Mouse (Mus musculus): ENCODE measurements at regions not wholly inside any gene's neighbourhood (a gene's known extent, or its start where the extent isn't known, plus 50 kb on each side); places are given as distances from the start of the nearest gene placed in this dataset.

DNA sequence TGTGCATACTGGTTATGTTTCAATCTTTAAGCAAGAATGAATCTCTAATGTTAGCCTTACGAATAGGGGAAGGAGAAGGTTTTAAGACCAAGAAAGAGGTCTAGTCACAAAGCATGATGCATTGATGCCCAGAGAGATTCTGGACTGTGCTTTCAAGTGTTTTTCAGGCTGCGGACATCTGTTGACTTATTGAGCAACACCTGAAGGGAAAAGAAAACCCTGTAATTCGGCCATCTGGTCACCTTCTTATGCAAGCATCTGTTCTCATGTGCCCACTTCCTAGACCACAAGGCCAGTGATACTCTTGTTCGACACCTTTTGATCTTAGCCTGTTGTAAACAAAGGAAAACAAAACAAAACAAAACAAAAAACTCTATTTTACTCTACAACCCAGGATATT, 218.1 kb upstream of the Slc24a2 start:
- H3K79me2 ChIP-seq (ENCODE audit: control insufficient read depth, insufficient read depth) = no peaks in the 10 kb centered on the region
- TF ChIP-seq CEBPB (IDR thresholded peaks at IDR 0.05; ENCODE audit: insufficient read depth, poor library complexity, severe bottlenecking) = no peak
- no peak for TF ChIP-seq MYOD1 (IDR thresholded peaks at IDR 0.05; ENCODE audit: control insufficient read depth in 1 of 3, insufficient read length in 2 of 3, low read depth in 2 of 3)
- TF ChIP-seq TCF12 (IDR thresholded peaks at IDR 0.05; ENCODE audit: insufficient read depth, poor library complexity, severe bottlenecking) = no peak
- no peak for TF ChIP-seq TCF3 (IDR thresholded peaks at IDR 0.05; ENCODE audit: insufficient read length, low read depth)
- no peak overlapping the region for H3K4me2 ChIP-seq (ENCODE audit: low read depth)
- H3K27me3 ChIP-seq (ENCODE audit: control insufficient read depth, insufficient read depth, insufficient read length) = no peaks in the 10 kb centered on the region
- H3ac ChIP-seq (ENCODE audit: control insufficient read depth, insufficient read length) = no peak overlapping the region
- no peaks in the 10 kb centered on the region for H3K36me3 ChIP-seq (ENCODE audit: control insufficient read depth, insufficient read depth)
- H3K4me3 ChIP-seq = no peak overlapping the region

- H3K79me2 ChIP-seq (ENCODE audit: control insufficient read depth, insufficient read depth) = no peaks in the 10 kb centered on the region
- H3ac ChIP-seq (ENCODE audit: control insufficient read depth, insufficient read length) = no peak overlapping the region
- TF ChIP-seq SRF (IDR thresholded peaks at IDR 0.05; ENCODE audit: control insufficient read depth, insufficient read length, low read depth) = no peak
- TF ChIP-seq USF1 (IDR thresholded peaks at IDR 0.05; ENCODE audit: low read depth) = no peak
- TF ChIP-seq E2F4 (IDR thresholded peaks at IDR 0.05; ENCODE audit: insufficient read depth) = no peak
- no peak for TF ChIP-seq TCF12 (IDR thresholded peaks at IDR 0.05; ENCODE audit: insufficient read depth, poor library complexity, severe bottlenecking)
- no peak for TF ChIP-seq MAX (IDR thresholded peaks at IDR 0.05; ENCODE audit: low read depth)
- TF ChIP-seq CEBPB (IDR thresholded peaks at IDR 0.05; ENCODE audit: insufficient read depth, poor library complexity, severe bottlenecking) = no peak
- no peak for TF ChIP-seq TCF3 (IDR thresholded peaks at IDR 0.05; ENCODE audit: insufficient read length, low read depth)
- no peaks in the 10 kb centered on the region for H3K36me3 ChIP-seq (ENCODE audit: control insufficient read depth, insufficient read depth)
- H3K4me2 ChIP-seq (ENCODE audit: low read depth) = no peak overlapping the region
- H3K27me3 ChIP-seq (ENCODE audit: control insufficient read depth, insufficient read depth, insufficient read length) = no peaks in the 10 kb centered on the region
- H3K4me3 ChIP-seq = no peak overlapping the region
These were observed 216.6 kb upstream of the Slc24a2 start for GRCm38 (mm10) chr4:87446856-87447255.

- TF ChIP-seq TCF3 (IDR thresholded peaks at IDR 0.05; ENCODE audit: insufficient read length, low read depth) (no peak), TCF12 (IDR thresholded peaks at IDR 0.05; ENCODE audit: insufficient read depth, poor library complexity, severe bottlenecking) (peak; percentile 13), POLR2A (IDR thresholded peaks at IDR 0.05; ENCODE audit: insufficient read length, low read depth) (no peak), SRF (IDR thresholded peaks at IDR 0.05; ENCODE audit: control insufficient read depth, insufficient read length, low read depth) (no peak), MYOD1 (IDR thresholded peaks at IDR 0.05; ENCODE audit: control insufficient read depth in 1 of 3, insufficient read length in 2 of 3, low read depth in 2 of 3) (peak in 1 of 3 experiments; percentile 76), REST (IDR thresholded peaks at IDR 0.05; ENCODE audit: insufficient read depth, insufficient read length) (no peak), E2F4 (IDR thresholded peaks at IDR 0.05; ENCODE audit: insufficient read depth) (no peak), USF1 (IDR thresholded peaks at IDR 0.05; ENCODE audit: low read depth) (no peak), MAX (IDR thresholded peaks at IDR 0.05; ENCODE audit: low read depth) (no peak), POLR2AphosphoS2 (IDR thresholded peaks at IDR 0.05; ENCODE audit: insufficient read length, low read depth) (no peak), MYOG (IDR thresholded peaks at IDR 0.05; ENCODE audit: control insufficient read depth in 1 of 3, insufficient read depth in 1 of 3, insufficient read length in 2 of 3, low read depth in 2 of 3) (peak in 1 of 3 experiments; percentile 16), CEBPB (IDR thresholded peaks at IDR 0.05; ENCODE audit: insufficient read depth, poor library complexity, severe bottlenecking) (0 out of 2 replicates have a peak, but pooled peaks have one; percentile 40)
- H3K4me3 ChIP-seq = no peak overlapping the region
- no peaks in the 10 kb centered on the region for H3K27me3 ChIP-seq (ENCODE audit: control insufficient read depth, insufficient read depth, insufficient read length)
- no peak overlapping the region for H3ac ChIP-seq (ENCODE audit: control insufficient read depth, insufficient read length)
- no peaks in the 10 kb centered on the region for H3K36me3 ChIP-seq (ENCODE audit: control insufficient read depth, insufficient read depth)
- no peaks in the 10 kb centered on the region for H3K79me2 ChIP-seq (ENCODE audit: control insufficient read depth, insufficient read depth)
- peak overlapping the region; percentile 12 for H3K4me2 ChIP-seq (ENCODE audit: low read depth)
These were observed 203.9 kb upstream of the Slc24a2 start for GRCm38 (mm10) chr4:87434136-87434535.

- H3K36me3 ChIP-seq (ENCODE audit: control insufficient read depth, insufficient read depth) = no peaks in the 10 kb centered on the region
- H3ac ChIP-seq (ENCODE audit: control insufficient read depth, insufficient read length) = no peak overlapping the region
- no peak overlapping the region for H3K4me3 ChIP-seq
- TF ChIP-seq MAX (IDR thresholded peaks at IDR 0.05; ENCODE audit: low read depth) = no peak
- TF ChIP-seq MYOD1 (IDR thresholded peaks at IDR 0.05; ENCODE audit: control insufficient read depth in 1 of 3, insufficient read length in 2 of 3, low read depth in 2 of 3) = no peak
- no peaks in the 10 kb centered on the region for H3K79me2 ChIP-seq (ENCODE audit: control insufficient read depth, insufficient read depth)
- no peaks in the 10 kb centered on the region for H3K27me3 ChIP-seq (ENCODE audit: control insufficient read depth, insufficient read depth, insufficient read length)
- no peak overlapping the region for H3K4me2 ChIP-seq (ENCODE audit: low read depth)
These were observed 198.1 kb upstream of the Slc24a2 start for GRCm38 (mm10) chr4:87428374-87428773.

DNA sequence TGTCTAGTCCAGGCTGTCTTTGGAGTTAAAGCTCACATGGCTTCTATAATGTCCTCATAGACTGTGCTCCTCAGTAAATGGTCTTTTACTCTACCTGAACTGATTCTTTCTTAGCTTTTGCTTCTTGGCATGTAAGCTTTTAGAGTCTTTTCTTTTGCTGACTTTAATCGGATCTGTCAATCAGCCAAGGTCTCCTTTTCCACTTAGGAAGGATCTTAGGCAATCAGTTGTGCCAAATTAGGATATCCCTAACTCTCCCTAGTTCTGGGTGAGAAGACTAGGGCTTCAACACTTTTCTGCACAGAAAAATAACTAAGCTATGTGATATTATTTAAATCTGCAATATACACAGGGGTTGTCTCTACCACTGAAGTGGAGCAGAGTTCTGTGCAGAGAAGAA, 193.8 kb upstream of the Slc24a2 start:
- no peaks in the 10 kb centered on the region for H3K27me3 ChIP-seq (ENCODE audit: control insufficient read depth, insufficient read depth, insufficient read length)
- no peak for TF ChIP-seq TCF3 (IDR thresholded peaks at IDR 0.05; ENCODE audit: insufficient read length, low read depth)
- TF ChIP-seq REST (IDR thresholded peaks at IDR 0.05; ENCODE audit: insufficient read depth, insufficient read length) = no peak
- no peak for TF ChIP-seq MYOG (IDR thresholded peaks at IDR 0.05; ENCODE audit: control insufficient read depth in 1 of 3, insufficient read depth in 1 of 3, insufficient read length in 2 of 3, low read depth in 2 of 3)
- no peak for TF ChIP-seq POLR2AphosphoS2 (IDR thresholded peaks at IDR 0.05; ENCODE audit: insufficient read length, low read depth)
- no peak for TF ChIP-seq SRF (IDR thresholded peaks at IDR 0.05; ENCODE audit: control insufficient read depth, insufficient read length, low read depth)
- TF ChIP-seq CEBPB (IDR thresholded peaks at IDR 0.05; ENCODE audit: insufficient read depth, poor library complexity, severe bottlenecking) = no peak
- no peak for TF ChIP-seq MYOD1 (IDR thresholded peaks at IDR 0.05; ENCODE audit: control insufficient read depth in 1 of 3, insufficient read length in 2 of 3, low read depth in 2 of 3)
- no peak for TF ChIP-seq USF1 (IDR thresholded peaks at IDR 0.05; ENCODE audit: low read depth)
- H3K79me2 ChIP-seq (ENCODE audit: control insufficient read depth, insufficient read depth) = no peaks in the 10 kb centered on the region
- H3K4me2 ChIP-seq (ENCODE audit: low read depth) = no peak overlapping the region
- no peak overlapping the region for H3K4me3 ChIP-seq
- H3K36me3 ChIP-seq (ENCODE audit: control insufficient read depth, insufficient read depth) = no peaks in the 10 kb centered on the region
- H3ac ChIP-seq (ENCODE audit: control insufficient read depth, insufficient read length) = no peak overlapping the region
